Mouse (Mus musculus) hindbrain, embryonic 14.5 days (tissue): Measurements from ENCODE around the gene Tmem260. TPM values are rescaled to one million over a fixed set of nuclear protein-coding genes. Genes with fewer than 3 reads are reported as not detected.

Experiments
- ATAC-seq: fragments of 200-750 bp; cut with Nextera tagmentation; 2 replicates; pipeline ENCODE4 v1.8.0; 2017; ENCODE audit warnings: moderate number of reproducible peaks, mild to moderate bottlenecking, moderate TSS enrichment, moderate library complexity; ENCODE audit not compliant: low FRiP score
- DNase-seq: peaks from one replicate; pipeline ENCODE4 v3.0.0-alpha.2; 2015; ENCODE audit warnings: low spot score
- H3K27ac ChIP-seq: fragments of 300-500 bp; sonication (generic); 2 replicates; pipeline ENCODE4 v1.5.1; 2014; ENCODE audit warnings: mild to moderate bottlenecking, moderate library complexity
- H3K27me3 ChIP-seq: fragments of 300-500 bp; sonication (generic); 2 replicates; pipeline ENCODE4 v1.6.1; 2014; ENCODE audit warnings: mild to moderate bottlenecking, low read length, mixed read lengths; ENCODE audit not compliant: control insufficient read depth, insufficient read depth
- H3K36me3 ChIP-seq: fragments of 300-500 bp; sonication (generic); replicated peaks from 2 replicates; pipeline ENCODE4 v1.6.1; 2014; ENCODE audit not compliant: control insufficient read depth, insufficient read depth
- H3K4me1 ChIP-seq: fragments of 300-500 bp; sonication (generic); replicated peaks from 2 replicates; pipeline ENCODE4 v1.6.1; 2014; ENCODE audit warnings: antibody characterized with exemption, low read length, mixed read lengths; ENCODE audit not compliant: control insufficient read depth, insufficient read depth
- H3K4me2 ChIP-seq: fragments of 300-500 bp; sonication (generic); replicated peaks from 2 replicates; pipeline ENCODE4 v1.6.1; 2014; ENCODE audit warnings: mild to moderate bottlenecking, moderate library complexity
- H3K4me3 ChIP-seq: fragments of 300-500 bp; sonication (generic); replicated peaks from 2 replicates; pipeline ENCODE4 v1.5.1; 2014; ENCODE audit warnings: mild to moderate bottlenecking, low read length
- H3K9ac ChIP-seq: fragments of 300-500 bp; sonication (generic); 2 replicates; pipeline ENCODE4 v1.6.1; 2014
- H3K9me3 ChIP-seq: fragments of 300-500 bp; sonication (generic); 2 replicates; pipeline ENCODE4 v1.6.1; 2016; ENCODE audit warnings: low read length; ENCODE audit not compliant: control insufficient read depth
- WGBS: fragments of 180-500 bp; shearing (Covaris S2); extraction: QIAGEN DNeasy Blood & Tissue Kit; methylation state at CpG from one replicate; pipeline ENCODE4 v1.1.7; 2014; 5-methylcytosine and 5-hydroxymethylcytosine counted together
- polyA plus RNA-seq: library from polyadenylated mRNA; unstranded; fragments of >200 nt; fragmentation: Nextera tagmentation; extraction: Ambion mirVana; gene quantifications from 2 replicates; pipeline ENCODE4 v1.2.1, GENCODE M21; 2014

Gene Tmem260
- polyA plus RNA-seq, 1 experiment from 2014 or later, result 20.4 TPM

DNA sequence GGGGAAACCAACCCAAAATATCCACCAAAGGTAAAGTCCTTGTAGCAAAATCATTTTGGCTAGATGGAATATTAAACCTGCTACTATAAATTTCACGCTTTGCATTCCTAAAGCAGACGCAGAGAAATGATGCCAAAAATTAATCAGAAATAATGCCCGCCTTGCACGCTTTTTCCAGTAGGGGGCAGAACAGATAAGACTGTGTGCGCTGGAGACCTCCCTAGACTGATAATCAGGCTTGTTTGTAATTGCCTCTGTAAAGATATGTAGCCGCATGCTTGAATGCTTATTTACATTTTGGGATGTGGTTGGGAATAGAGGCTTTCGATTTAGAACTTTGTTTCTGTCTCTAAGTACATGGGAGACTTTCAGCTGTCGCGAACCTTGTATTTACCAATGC lies 78.2 kb downstream of the Tmem260 start:
- peaks cover 15% of the 10 kb centered on the region for H3K27me3 ChIP-seq

DNA sequence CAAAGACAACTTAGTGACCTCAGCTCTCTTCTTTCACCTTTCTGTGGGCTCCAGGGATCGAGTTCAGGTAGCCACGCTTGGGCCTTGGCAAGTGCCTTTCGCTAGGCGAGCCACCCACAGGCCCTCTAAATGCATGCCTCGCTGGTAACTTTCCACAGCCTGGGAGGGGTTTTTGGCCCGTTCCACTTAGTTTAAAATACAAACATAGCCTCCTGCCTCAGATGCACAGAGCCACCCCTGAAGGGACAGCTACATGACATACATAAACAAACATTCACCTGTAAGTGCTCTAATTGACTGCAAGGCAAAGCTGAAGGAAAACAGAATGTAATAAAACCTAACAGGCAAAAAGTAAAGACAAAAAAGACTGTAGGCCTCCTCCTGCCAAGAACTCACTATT lies 79.1 kb downstream of the Tmem260 start:
- DNase-seq (no peak), ATAC-seq (no peak)
- Histone ChIP-seq H3K9ac (no peak overlapping the region), H3K4me1 (no peaks in the 10 kb centered on the region), H3K9me3 (no peaks in the 10 kb centered on the region), H3K36me3 (no peaks in the 10 kb centered on the region), H3K27me3 (peaks cover 15% of the 10 kb centered on the region), H3K4me2 (no peak overlapping the region), H3K4me3 (no peak overlapping the region), H3K27ac (no peak overlapping the region)
- 79% methylated on average over 6 of the region's 6 CpGs for WGBS

More for the DNA sequence above, 78.2 kb downstream of the Tmem260 start:
- 45% methylated on average over 9 of the region's 9 CpGs for WGBS
- ATAC-seq, result no peak; the same call in 1 of the 2 replicates
- H3K4me3 ChIP-seq, result no peak overlapping the region
- peak; percentile 83 for DNase-seq
- H3K4me1 ChIP-seq, result no peaks in the 10 kb centered on the region
- H3K9me3 ChIP-seq, result no peaks in the 10 kb centered on the region
- H3K9ac ChIP-seq, result no peak overlapping the region
- H3K27ac ChIP-seq, result no peak overlapping the region
- H3K36me3 ChIP-seq, result no peaks in the 10 kb centered on the region
- H3K4me2 ChIP-seq, result no peak overlapping the region

DNA sequence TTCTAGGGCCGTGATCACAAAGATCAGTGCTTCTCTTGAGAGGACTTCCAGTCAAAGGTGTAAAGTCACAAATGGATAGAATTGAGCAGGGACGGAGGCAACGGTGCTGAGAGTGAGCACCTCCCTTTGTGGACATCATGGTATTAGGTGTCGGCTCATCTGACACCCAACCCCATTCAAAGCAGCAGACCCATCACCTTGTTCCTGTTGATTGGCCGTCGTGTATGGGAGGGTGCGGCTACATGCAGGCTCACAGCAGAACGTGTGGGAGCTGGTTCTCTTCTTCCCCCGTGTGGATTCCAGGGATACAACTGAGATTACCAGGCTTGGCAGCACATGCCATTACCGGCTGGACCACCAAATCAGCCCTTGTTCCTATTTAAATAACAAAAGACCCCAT lies 84.7 kb downstream of the Tmem260 start:
- no peaks in the 10 kb centered on the region for H3K27me3 ChIP-seq
- no peak overlapping the region for H3K4me3 ChIP-seq
- no peak overlapping the region for H3K27ac ChIP-seq
- H3K9ac ChIP-seq, result no peak overlapping the region
- WGBS, result 72% methylated on average over 10 of the region's 10 CpGs
- DNase-seq (no peak), ATAC-seq (no peak)
- no peaks in the 10 kb centered on the region for H3K36me3 ChIP-seq
- no peaks in the 10 kb centered on the region for H3K9me3 ChIP-seq
- no peaks in the 10 kb centered on the region for H3K4me1 ChIP-seq
- H3K4me2 ChIP-seq, result no peak overlapping the region

DNA sequence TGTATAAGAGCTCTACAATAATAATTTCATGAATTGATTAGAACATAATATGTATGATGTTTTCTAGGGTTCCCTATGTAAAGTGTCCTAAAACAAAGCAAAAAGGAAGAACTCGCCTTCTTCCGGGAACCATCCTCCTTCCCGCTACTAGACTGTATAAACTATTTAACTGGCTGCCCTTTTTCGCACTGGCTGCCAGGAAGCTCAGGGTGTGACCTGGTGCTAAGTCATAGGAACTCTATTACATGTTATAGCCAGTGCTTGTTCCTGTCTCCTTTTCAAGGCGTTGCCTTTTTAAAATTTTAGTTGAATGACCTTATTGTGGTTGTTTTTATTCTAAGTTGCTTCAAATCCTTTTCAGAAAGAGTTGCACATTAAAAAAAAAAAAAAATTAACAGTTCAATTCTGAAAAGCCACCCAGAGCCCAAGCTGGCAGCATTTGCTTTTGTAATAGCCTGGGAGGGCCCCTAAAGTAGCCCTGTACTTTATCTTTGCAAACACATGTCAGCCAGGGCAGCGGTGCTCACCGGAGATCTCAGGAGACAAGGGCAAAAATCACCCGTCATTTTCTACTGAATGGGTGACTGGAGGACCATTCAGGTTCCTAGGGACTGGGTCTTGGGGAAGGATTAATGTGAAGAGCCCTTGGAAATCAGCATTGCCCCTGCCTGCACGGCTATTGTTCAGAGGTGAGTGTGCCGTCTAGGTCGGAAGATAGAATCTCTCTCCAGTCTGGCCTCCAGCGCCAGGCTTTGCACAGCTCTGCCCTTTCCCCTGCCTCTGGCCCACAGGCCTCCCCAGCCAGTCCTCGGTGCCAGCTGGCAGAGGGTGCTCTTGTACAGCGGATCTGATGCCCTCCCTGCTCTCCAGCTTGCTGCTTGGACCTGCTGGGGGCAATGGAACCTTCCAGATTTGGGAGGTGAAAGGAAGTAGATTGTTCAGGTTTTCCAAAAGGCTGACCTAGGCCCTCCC lies 92.2 kb downstream of the Tmem260 start:
- Histone ChIP-seq H3K36me3 (no peaks in the 10 kb centered on the region), H3K9me3 (no peaks in the 10 kb centered on the region), H3K4me2 (no peak overlapping the region), H3K9ac (no peak overlapping the region), H3K27me3 (peaks cover 23% of the 10 kb centered on the region), H3K4me3 (no peak overlapping the region), H3K4me1 (no peaks in the 10 kb centered on the region), H3K27ac (no peak overlapping the region)
- DNase-seq (no peak), ATAC-seq (no peak)
- WGBS, result 54% methylated on average over 14 of the region's 14 CpGs

DNA sequence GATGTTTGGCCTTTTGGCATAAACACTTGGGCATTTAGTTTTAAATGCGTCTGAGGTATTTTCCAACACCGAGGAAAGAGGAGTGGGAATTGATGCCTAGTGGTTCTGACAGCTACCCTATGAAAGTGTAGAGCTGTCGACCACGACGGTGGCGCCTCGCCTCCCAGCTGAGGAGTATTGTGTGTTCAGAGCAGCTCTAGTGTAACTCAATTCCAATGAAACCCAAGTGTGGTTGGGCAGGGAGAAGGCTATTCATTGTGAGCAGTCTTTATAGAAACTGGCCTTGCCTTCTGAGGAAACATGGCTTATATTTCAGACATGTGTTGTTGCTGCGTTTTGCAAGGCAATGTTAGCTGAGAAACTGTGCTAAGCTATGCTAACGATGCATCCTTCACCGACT lies 99.2 kb downstream of the Tmem260 start:
- WGBS, result 71% methylated on average over 10 of the region's 10 CpGs
- Histone ChIP-seq H3K4me1 (no peaks in the 10 kb centered on the region), H3K9me3 (no peaks in the 10 kb centered on the region), H3K9ac (no peak overlapping the region), H3K4me3 (no peak overlapping the region), H3K27me3 (peaks cover 15% of the 10 kb centered on the region), H3K36me3 (no peaks in the 10 kb centered on the region), H3K27ac (no peak overlapping the region), H3K4me2 (no peak overlapping the region)
- ATAC-seq, result no peak
- DNase-seq, result no peak

DNA sequence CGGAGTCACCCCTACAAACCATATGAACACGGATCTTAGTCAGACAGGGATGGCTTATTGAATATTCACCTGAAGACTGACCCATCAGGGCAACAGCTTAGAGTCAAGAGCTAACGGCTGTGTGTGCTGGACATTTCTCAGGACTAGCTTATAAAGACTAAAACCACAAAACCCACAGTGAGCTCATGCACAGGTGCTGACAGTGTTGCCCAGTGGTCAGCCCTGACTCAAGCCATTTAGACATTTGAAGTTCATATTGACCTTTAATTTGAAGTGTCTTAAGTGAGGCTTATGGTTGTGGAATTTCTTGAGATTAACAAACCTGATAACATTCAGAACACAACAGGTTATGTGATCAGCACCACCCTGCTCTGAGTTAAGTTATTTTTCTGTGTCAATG lies 100.1 kb downstream of the Tmem260 start:
- no peaks in the 10 kb centered on the region for H3K36me3 ChIP-seq
- no peak for ATAC-seq
- no peaks in the 10 kb centered on the region for H3K9me3 ChIP-seq
- no peak overlapping the region for H3K27ac ChIP-seq
- H3K4me1 ChIP-seq, result no peaks in the 10 kb centered on the region
- H3K27me3 ChIP-seq, result peaks cover 7% of the 10 kb centered on the region
- 93% methylated on average over 3 of the region's 3 CpGs for WGBS
- DNase-seq, result no peak
- H3K4me3 ChIP-seq, result no peak overlapping the region
- H3K9ac ChIP-seq, result no peak overlapping the region
- no peak overlapping the region for H3K4me2 ChIP-seq

DNA sequence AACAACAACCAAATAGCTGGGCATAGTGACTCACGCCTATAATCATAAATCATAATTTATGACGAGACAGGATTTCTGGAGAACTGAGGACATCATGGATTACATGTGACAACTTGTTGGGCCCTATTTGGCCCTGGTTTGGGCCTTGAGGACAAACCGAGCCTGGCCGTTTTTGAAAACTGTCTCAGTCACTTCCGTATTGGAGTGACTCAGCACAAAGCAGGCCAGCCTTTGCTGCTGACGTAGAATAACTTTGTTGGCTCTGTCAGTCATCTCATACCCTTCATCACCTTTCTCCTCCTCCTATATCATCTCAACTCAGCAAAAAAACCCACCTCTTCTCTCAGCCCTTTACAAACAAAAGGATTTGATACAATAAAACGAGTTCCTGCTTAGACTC lies 103.8 kb downstream of the Tmem260 start:
- no peaks in the 10 kb centered on the region for H3K4me1 ChIP-seq
- DNase-seq, result no peak

DNA sequence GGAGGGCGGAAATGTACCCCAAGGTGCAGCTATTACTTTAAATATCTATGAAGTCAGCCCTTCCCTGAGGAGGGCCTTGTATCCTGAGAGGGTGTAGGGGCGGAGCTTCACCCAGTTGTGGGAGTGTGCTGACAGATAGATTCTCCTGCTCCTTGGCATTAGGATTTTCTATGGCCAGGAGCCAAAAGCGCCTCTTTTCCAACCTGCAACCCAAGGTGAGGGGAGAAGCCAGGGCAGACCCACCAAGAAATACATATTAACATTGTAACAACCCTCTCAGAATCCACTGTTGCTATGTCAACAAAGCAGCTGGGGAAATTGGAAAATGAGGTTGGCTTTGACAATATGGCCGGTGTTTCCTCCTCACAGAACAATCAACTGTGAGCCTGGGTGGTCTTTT lies 107.3 kb downstream of the Tmem260 start:
- H3K4me2 ChIP-seq, result no peak overlapping the region
- H3K9ac ChIP-seq, result no peak overlapping the region
- H3K27ac ChIP-seq, result no peak overlapping the region
- no peaks in the 10 kb centered on the region for H3K4me1 ChIP-seq
- ATAC-seq (no peak), DNase-seq (no peak)
- no peaks in the 10 kb centered on the region for H3K36me3 ChIP-seq
- no peaks in the 10 kb centered on the region for H3K9me3 ChIP-seq
- WGBS, result 80% methylated on average over 4 of the region's 4 CpGs
- H3K4me3 ChIP-seq, result no peak overlapping the region
- H3K27me3 ChIP-seq, result no peaks in the 10 kb centered on the region

More for the DNA sequence above, 103.8 kb downstream of the Tmem260 start:
- no peak overlapping the region for H3K4me2 ChIP-seq
- no peak for ATAC-seq
- 89% methylated on average over 7 of the region's 7 CpGs for WGBS
- no peak overlapping the region for H3K27ac ChIP-seq
- no peak overlapping the region for H3K9ac ChIP-seq
- H3K9me3 ChIP-seq, result no peaks in the 10 kb centered on the region
- H3K27me3 ChIP-seq, result no peaks in the 10 kb centered on the region
- no peaks in the 10 kb centered on the region for H3K36me3 ChIP-seq
- no peak overlapping the region for H3K4me3 ChIP-seq

DNA sequence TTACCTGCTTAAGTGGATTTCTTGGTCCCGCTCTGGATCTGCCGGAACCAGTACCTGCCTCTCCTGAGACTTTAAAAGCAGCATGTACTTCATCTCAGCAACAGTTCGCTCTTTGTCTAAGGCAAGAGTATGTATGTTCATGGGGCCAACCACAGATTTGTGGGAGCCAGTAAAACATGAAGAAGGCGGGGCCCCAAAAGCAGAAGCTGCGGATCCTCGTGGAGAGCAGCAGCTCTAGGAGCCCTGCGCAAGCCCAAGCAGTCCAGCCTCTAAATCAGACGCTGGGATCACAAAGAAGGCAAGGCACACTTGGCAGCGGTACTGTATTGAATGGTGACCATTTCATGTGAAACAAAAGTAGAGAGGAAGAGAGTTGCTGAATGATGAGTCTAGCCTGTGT lies 107.8 kb downstream of the Tmem260 start:
- no peak for DNase-seq
- Histone ChIP-seq H3K27me3 (no peaks in the 10 kb centered on the region), H3K4me3 (no peak overlapping the region), H3K27ac (no peak overlapping the region), H3K9me3 (no peaks in the 10 kb centered on the region), H3K4me2 (no peak overlapping the region), H3K36me3 (no peaks in the 10 kb centered on the region), H3K9ac (no peak overlapping the region), H3K4me1 (no peaks in the 10 kb centered on the region)
- ATAC-seq, result no peak
- 88% methylated on average over 9 of the region's 9 CpGs for whole genome bisulfite sequencing
